Mouse (Mus musculus): ENCODE measurements around the gene Cox7b. TPM values are rescaled to one million over a fixed set of nuclear protein-coding genes. Genes with fewer than 3 reads are reported as not detected.

Cox7b gene
- polyA plus RNA-seq, 1 experiment, result 664 TPM

DNA sequence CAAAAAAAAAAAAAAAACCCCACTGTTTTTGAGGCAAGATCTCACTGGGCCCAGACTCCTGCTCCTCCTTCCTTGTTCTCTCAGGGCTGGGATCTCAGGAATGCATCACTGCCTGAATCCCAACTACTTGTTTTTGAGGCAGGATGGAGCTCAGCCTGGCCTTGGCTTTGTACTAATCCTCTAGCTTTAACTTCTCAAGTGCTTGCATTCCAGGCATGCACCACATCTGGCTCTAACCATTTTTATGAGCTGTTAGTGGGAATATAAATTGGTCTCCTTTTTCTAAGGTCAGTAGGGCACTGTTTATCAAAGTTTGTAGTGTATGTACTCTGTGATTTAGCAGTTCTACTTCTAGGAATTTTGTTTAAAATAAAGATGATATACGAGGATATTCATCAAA, 32.7 kb downstream of the Cox7b start:
- TF ChIP-seq POLR2A (IDR thresholded peaks at IDR 0.05; ENCODE audit: low read depth, low read length), result no peak
- no peak for TF ChIP-seq CTCF (IDR thresholded peaks at IDR 0.05; ENCODE audit: borderline replicate concordance, insufficient read depth, low read length)
- Histone ChIP-seq H3K4me3 (ENCODE audit: insufficient read depth, low read length) (no peak overlapping the region), H3K27ac (ENCODE audit: insufficient read depth, low read length) (no peak overlapping the region)

More for the DNA sequence above, 32.7 kb downstream of the Cox7b start:
- no peaks in the 10 kb centered on the region; the same call in 1 of the 2 replicates for H3K4me1 ChIP-seq (ENCODE audit: control insufficient read depth, insufficient read depth, low read length)

Other genes starting within 250 kb of the Cox7b start
- gene Atrx, start 86.3 kb upstream of the Cox7b start, polyA plus RNA-seq (2011; ENCODE audit: insufficient read length, low read depth, missing spikeins), result 147 and 151 TPM in 2 replicates
- 89.4 and 89.8 TPM in 2 replicates for gene Magt1, start 3.8 kb upstream of the Cox7b start, polyA plus RNA-seq (2011; ENCODE audit: insufficient read length, low read depth, missing spikeins)
- gene Atp7a, start 11.6 kb downstream of the Cox7b start, polyA plus RNA-seq (2011; ENCODE audit: insufficient read length, low read depth, missing spikeins), result 25.2 and 26.7 TPM in 2 replicates
- gene Tlr13, start 127.5 kb downstream of the Cox7b start, polyA plus RNA-seq (2011; ENCODE audit: insufficient read length, low read depth, missing spikeins), result 0.62 and 0.63 TPM in 2 replicates
- gene Pgk1, start 171.4 kb downstream of the Cox7b start, polyA plus RNA-seq (2011; ENCODE audit: insufficient read length, low read depth, missing spikeins), result 464 and 561 TPM in 2 replicates
- 7.1 and 8.1 TPM in 2 replicates for gene Taf9b, start 205.5 kb downstream of the Cox7b start, polyA plus RNA-seq (2011; ENCODE audit: insufficient read length, low read depth, missing spikeins)
- not detected in 2 replicates for gene Fnd3c2, start 239.7 kb downstream of the Cox7b start, polyA plus RNA-seq (2011; ENCODE audit: insufficient read length, low read depth, missing spikeins)

All from embryonic fibroblast, embryonic 13.5 days (primary cell).